26 mouse cellular contexts compared by ENCODE assay signal in the genomic region with DNA sequence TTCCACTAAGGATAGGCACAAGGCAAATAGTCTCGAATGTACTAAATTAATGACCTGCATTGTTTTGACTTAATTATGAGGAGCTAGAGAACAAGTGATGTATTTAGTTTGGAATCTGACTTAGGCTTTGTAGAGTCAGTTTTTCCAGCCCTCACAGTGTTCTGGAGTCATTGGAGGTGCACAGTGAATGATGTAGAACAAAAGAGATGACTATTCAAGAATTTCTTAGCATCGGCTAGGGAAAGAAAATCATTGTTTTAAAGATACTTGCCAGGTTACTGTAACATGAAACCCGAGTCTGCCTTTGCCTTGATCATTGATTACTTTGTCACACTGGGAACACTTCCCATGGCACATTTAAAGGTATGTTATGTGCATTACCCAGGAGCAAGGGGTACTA.
"Had no signal": no experiment of that assay in that cellular context is flagged by ENCODE, and none has a peak within 500 bp of the region (broad histone marks: within the 10 kb centered on the region; RNA-seq: fewer than 3 reads in every experiment).

No protein-coding gene starts in this region.

- ATAC-seq: forebrain, embryonic 13.5 days; forebrain, embryonic 14.5 days; forebrain, embryonic 15.5 days; forebrain, embryonic 16.5 days; forebrain, postnatal 0 days had no signal

- H3K4me3 ChIP-seq: embryonic facial prominence, embryonic 10.5 days; embryonic facial prominence, embryonic 12.5 days; embryonic facial prominence, embryonic 13.5 days; embryonic facial prominence, embryonic 15.5 days; erythroblast, embryonic 14.5 days; forebrain, embryonic 10.5 days; forebrain, embryonic 12.5 days; forebrain, embryonic 13.5 days; forebrain, embryonic 15.5 days; gastrocnemius, adult 2 months; heart, adult 2 months; heart, embryonic 10.5 days had no signal

- DNase-seq: cerebellum, adult 9-10 months; cerebellum, adult 9-11 months; cerebellum, postnatal 14 days; cerebellum, postnatal 25 days; cerebellum, postnatal 36 days; embryo, embryonic 11 days; forebrain, postnatal 0 days; gastrocnemius, postnatal 10 days; gastrocnemius, postnatal 14 days; gastrocnemius, postnatal 25 days; gastrocnemius, postnatal 36 days; heart, adult 18-20 months; heart, adult 2 months had no signal

- H3K27ac ChIP-seq: embryonic facial prominence, embryonic 10.5 days; embryonic facial prominence, embryonic 12.5 days; embryonic facial prominence, embryonic 13.5 days; embryonic facial prominence, embryonic 15.5 days; forebrain, embryonic 10.5 days; forebrain, embryonic 12.5 days; forebrain, embryonic 13.5 days; forebrain, embryonic 15.5 days; gastrocnemius, adult 2 months; heart, adult 2 months; heart, embryonic 10.5 days had no signal

- H3K4me2 ChIP-seq: embryonic facial prominence, embryonic 12.5 days; embryonic facial prominence, embryonic 13.5 days; embryonic facial prominence, embryonic 15.5 days; forebrain, embryonic 12.5 days; forebrain, embryonic 13.5 days; forebrain, embryonic 15.5 days had no signal

- H3K27me3 ChIP-seq: embryonic facial prominence, embryonic 12.5 days; embryonic facial prominence, embryonic 13.5 days; embryonic facial prominence, embryonic 15.5 days; forebrain, embryonic 12.5 days; forebrain, embryonic 13.5 days; forebrain, embryonic 15.5 days had no signal

- H3K36me3 ChIP-seq: embryonic facial prominence, embryonic 10.5 days; embryonic facial prominence, embryonic 12.5 days; embryonic facial prominence, embryonic 13.5 days; embryonic facial prominence, embryonic 15.5 days; forebrain, embryonic 10.5 days; forebrain, embryonic 12.5 days; forebrain, embryonic 15.5 days; heart, embryonic 10.5 days had no signal

- H3K4me1 ChIP-seq: embryonic facial prominence, embryonic 12.5 days; embryonic facial prominence, embryonic 15.5 days; heart, embryonic 10.5 days had no signal

- H3K9ac ChIP-seq: embryonic facial prominence, embryonic 12.5 days; embryonic facial prominence, embryonic 13.5 days; embryonic facial prominence, embryonic 15.5 days; forebrain, embryonic 12.5 days; forebrain, embryonic 13.5 days; forebrain, embryonic 15.5 days; forebrain, postnatal 0 days had no signal

- H3K9me3 ChIP-seq: embryonic facial prominence, embryonic 10.5 days; embryonic facial prominence, embryonic 12.5 days; embryonic facial prominence, embryonic 13.5 days; embryonic facial prominence, embryonic 15.5 days; forebrain, embryonic 10.5 days; forebrain, embryonic 12.5 days; forebrain, embryonic 13.5 days; forebrain, embryonic 15.5 days; heart, embryonic 10.5 days had no signal
